Mouse (Mus musculus) mesoderm, embryonic 11.5 days (tissue): ENCODE results near the gene Gria1.
A peak's percentile ranks its signal among the peaks of the same experiment; 100 is the strongest.

Experiments
- DNase-seq: peaks from one replicate; pipeline ENCODE4 v3.0.0-alpha.2; 2012; ENCODE audit warnings: low read depth, low spot score

The Gria1 gene

GRCm38 (mm10) chr11:57011024-57011690 is at the start of gene Gria1:
Gene Gria1 (plus strand): TSS chr11:57011387.
- no peak for DNase-seq

DNA sequence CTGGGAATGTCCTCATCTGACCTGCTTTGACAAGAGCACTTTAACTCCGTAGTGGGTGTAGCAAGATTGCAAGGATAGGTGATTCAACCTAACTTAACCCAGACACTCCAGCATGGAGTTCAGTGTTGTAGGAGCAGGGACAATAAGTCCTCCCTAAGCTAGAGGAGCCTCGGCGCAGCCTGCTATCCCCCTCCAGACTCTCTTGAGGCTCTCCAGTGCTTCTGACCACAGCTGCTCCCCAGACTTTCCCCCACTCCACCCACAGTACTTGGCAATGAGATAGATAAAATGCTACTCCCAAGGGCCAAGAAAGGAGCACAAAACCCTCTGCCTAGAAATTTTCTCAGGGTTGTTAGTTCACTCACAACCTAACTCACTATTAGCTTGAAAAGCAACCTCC is 49.4 kb upstream of the Gria1 start:
- no peak for DNase-seq

DNA sequence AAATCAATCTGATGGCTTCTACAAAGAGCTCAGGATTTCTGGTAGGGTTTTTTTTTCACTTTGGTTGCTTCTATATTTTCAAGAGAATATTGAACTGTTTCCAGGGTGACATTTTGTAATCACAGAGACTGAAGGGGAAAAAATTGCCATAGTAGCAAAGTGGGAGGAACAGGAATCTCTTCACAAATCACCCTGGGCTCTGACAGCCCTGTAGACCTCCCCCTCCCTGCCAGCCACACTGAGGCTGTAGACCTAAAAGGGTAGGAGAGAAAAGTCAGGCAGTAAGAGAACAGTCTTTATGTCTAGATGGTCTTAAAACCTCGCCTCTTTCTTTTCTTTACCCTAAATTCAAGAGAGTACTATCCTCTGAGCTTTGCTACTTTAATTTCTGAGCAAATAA is 38.4 kb upstream of the Gria1 start:
- DNase-seq, result peak; percentile 17

DNA sequence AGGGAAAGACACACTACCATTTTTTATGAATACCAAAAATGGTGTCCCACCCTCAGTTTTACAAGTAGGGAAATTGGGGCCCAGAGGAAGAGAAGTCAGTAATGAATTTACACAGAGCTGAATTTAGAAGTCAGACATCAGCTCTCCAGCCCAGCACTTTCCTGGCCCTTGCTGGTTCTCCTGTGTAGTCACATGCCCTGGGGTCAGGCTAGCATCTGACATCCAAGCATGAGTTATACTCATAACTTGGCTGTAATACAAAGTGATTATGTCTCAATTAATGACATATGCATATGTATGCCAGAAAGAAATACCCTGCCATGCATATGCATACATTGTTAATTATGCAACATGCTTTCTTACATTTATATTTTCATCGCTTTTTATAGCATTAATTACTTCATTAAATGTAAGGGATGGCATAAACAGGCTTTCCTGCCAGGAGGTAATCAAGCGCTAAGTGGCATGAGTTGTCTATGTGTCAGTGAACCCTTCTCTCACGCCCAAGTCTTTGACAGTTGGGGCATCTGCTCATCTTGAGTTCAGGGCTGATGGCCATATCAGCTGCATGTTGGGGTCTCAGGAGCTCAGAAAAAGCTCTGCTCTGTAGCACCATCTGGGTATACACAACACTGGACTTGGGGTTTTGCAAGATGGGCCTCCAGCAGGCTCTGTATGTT is 26.7 kb upstream of the Gria1 start:
- no peak for DNase-seq

DNA sequence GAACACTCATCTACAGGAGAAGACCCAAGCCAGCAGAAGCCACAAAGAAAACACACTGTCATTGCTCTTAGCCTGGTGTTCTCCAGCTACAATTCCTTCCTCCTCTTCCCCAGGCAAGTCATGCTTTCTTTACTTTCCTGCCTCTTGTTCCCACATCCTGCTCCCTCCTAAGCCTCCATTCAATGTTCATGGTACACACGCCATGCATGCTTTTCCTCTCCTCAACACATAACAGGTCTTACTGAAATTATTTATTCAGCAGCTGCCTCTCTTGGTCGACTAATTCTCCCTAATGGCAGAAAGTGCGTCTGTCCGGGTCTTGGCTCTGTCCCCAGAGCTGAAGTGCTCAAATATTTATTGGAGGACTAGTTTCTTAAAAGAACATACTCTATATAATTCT is 25.7 kb upstream of the Gria1 start:
- DNase-seq, result no peak

- DNase-seq, result no peak
Measured at GRCm38 (mm10) chr11:56999601-57000001, 11.6 kb upstream of the Gria1 start.

DNA sequence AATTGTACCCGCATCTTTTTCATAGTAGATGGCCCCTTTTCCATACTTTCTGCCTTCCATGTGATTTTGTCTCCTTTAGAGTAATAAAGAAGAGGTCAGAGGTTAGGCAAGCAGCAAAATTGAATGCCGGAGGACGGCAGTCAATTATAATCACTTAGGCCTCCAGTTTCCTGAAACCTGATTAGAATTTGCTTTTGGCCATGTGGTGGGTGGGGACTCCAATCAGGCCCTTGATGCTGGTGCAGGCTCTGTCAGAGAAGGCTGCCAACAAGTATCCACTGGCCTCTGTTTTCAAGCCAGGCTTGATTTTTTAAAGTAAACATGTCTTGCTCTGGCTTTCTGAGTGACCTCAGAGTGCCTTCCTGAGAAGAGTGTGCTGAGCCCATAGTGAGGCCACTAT is 6.6 kb upstream of the Gria1 start:
- no peak for DNase-seq

DNA sequence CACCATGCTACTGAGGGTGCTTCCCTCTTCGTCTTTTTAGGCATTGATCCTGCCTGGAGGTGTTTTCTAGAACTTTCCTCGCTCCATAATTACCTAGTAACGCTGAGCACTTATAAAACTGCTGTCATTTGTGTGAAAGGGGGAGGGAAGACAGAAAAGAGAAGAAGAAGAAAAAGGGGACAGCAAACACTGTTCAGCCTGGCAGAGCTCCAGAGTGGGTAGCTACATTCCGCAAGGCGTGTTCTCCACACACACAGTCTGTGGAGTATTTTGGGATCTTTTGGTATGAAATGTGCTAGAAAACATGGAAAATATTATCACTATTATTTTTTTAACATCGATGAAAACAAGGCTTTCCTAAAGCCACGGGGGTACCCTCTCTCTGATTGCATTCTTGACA is 5.8 kb upstream of the Gria1 start:
- no peak for DNase-seq

GRCm38 (mm10) chr11:57007790-57008189 is 3.4 kb upstream of the Gria1 start:
- DNase-seq, result no peak

DNA sequence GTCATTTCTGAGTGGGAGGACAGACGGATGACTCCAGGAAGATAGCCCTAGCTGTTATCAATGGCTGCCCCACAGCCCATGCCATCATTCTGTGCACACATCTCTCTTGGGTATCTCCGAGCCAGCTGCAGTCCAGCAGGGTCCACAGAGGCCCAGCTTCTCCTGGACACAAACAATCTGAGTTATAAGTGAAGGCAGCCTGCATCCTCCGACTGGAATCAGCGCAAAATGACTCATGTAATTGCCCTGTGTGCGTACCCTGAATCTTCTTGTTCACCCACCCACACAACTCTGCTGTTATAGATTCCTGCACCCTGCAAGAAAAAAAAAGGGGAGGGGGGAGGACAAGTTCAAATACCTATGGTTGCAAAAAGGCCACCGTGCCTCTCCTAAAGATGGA is 576 bp upstream of the Gria1 start:
- DNase-seq, result no peak

DNA sequence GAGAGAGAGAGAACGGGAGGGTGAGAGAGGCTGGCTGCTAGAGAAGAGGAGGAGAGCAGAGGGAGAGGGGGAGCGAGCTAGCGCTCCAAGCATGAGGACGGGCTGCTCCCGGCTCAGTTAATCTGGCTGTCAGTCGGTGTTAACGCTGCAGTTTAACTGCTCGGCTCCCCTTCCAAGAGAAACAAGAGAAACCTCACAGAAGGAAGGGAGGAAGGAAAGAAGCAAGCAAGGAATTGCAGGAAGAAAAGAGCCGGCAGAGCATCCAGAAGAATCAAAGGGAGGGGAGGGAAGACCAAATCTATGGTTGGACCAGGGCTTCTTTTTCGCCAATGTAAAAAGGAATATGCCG is 478 bp downstream of the Gria1 start:
- peak; percentile 37 for DNase-seq

- no peak for DNase-seq
Measured at GRCm38 (mm10) chr11:57012287-57012921, 1.2 kb downstream of the Gria1 start.

- no peak for DNase-seq
Measured at GRCm38 (mm10) chr11:57013464-57014190, 2.4 kb downstream of the Gria1 start.

GRCm38 (mm10) chr11:57014396-57014795 is 3.2 kb downstream of the Gria1 start:
- DNase-seq, result no peak

DNA sequence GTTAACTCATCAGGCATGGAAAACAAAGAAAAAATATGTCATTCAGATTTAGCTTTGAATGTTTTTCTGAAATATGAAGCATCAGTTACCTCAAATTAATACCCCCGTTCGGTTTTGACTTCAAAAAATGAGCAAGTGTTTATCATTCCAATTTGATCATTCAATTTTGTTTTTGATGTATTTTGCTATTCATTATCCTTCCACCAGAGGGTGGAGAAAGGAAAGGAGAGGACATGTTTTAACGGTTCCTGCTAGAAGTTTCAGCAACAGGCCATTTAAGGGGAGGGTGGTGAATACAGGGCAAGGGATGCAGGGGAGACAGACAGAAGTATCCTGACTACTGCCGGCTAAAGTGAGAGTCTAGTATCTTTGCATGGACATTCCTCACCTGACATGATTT is 7.3 kb downstream of the Gria1 start:
- no peak for DNase-seq

GRCm38 (mm10) chr11:57022400-57022799 is 11.2 kb downstream of the Gria1 start:
- DNase-seq, result no peak

DNA sequence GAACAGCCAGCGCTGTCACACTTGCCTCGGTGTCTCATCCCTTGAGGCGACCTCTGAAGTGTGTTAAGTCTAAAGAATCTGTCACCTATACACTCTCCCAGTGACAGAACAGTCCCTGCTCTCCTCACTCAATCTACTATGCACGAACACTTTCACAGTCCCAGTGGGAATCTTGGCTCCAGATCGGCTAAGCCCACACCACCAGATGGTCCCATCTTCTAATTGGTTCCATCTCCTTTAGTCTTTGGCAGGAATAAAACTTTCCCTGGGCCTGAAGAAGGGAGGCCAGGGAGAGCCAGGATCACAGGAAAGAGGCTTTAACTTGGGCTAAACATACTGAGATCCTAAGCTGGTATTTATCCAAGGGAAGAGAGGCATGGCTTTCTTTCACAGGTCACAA is 19.3 kb downstream of the Gria1 start:
- no peak for DNase-seq

DNA sequence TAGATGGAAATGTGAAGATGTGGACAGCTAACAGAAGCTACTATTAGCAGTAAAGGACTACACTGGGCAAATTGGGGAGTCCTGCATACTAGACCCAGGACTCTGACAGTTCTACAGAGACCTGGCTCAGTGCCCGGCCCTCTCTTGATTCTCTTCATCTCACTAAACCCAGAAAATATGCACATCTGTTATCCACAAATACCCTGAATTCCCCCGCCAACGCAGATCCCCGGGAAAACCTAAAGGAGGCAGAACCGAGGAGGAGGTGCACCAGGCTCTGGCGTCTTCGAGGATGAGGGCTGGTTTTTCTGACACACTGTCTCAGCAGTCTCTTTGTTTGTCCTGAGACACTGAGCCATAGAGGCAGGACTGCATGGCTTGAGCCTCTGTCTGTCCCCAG is 27.6 kb downstream of the Gria1 start:
- no peak for DNase-seq

DNA sequence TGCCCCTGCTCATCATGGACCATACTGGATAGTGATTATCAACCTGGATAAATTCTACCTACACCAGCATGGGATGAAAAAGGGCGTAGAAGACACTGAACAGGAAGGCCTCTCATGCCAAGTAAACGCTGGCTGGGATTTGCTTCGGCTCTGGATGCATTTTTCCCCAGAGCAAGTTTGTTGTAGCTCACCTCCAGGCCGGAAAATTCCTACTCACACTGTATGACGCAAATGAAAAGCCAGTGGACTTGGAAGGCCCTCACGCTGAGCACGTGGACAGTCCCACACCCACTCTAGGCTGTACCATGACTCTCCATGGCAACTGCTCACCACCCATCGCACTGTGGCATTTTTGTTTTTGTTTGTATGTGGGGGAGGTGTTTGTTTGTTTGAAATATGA is 28.1 kb downstream of the Gria1 start:
- DNase-seq, result no peak

DNA sequence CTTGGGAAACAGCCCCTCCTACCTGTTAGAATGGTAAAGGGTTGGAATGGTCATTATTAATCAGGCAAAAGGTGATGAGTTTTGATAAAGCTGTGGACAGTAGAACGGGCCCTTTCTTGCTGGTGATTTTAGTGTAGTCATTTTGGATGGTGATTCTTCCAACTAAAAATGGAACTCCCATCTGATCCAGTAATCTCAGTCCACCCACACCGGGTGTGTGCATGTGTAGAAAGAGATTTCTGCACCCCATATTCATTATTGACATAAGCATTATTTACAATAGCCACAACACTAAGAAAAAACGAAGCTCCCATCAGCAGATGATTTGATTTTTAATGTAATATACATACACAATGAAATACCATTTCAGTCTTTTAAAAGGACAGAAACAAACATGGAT is 30.9 kb downstream of the Gria1 start:
- DNase-seq, result no peak

- DNase-seq, result no peak
Measured at GRCm38 (mm10) chr11:57044146-57044545, 33.0 kb downstream of the Gria1 start.
